Mouse (Mus musculus) kidney, postnatal 36 days (tissue): ENCODE results near the gene Zdhhc22.

Experiments used
- DNase-seq, 2 experiments: peaks; one replicate each; pipeline ENCODE4 v3.0.0; 2021 to 2022; ENCODE audit warnings: mixed read lengths in 2 of 2

Gene Zdhhc22

GRCm38 (mm10) chr12:86934748-86935147 is 55.5 kb downstream of the Zdhhc22 start:
- DNase-seq, result no peak

GRCm38 (mm10) chr12:86932575-86932952 is 57.7 kb downstream of the Zdhhc22 start:
- DNase-seq, result peak; percentile 69 to 89

DNA sequence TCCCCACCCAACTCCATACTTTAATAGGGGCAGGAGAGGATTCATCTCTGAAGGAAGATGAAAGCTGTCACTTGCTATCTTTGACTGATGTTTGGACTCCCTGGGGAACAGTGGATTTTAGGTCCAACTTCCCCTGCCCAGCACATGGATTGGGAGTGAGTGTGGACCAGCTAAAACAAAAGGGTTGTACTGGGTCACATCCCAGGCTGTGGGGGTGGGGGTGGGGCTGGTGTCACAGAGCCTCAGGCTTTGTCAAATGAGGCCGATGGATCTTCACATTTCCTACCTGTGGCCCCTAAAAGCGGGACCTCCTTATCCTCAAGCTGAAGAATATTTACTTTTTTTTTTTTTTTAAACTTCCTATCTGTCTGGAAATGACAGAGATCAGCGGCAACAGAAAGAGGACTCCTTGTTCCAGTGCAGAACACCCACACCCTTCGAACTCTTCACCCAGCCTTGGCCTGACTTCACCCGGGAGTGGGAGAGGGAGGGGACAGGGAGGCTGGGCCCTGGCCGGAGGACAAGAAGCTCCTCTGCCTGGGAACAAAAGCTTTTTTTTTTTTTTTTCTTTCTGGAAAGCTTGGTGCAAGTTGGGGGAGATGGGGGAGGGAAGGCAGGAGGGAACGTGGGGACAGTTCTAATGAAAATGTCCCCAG is 58.2 kb downstream of the Zdhhc22 start:
- DNase-seq, result peak; percentile 85 to 94

DNA sequence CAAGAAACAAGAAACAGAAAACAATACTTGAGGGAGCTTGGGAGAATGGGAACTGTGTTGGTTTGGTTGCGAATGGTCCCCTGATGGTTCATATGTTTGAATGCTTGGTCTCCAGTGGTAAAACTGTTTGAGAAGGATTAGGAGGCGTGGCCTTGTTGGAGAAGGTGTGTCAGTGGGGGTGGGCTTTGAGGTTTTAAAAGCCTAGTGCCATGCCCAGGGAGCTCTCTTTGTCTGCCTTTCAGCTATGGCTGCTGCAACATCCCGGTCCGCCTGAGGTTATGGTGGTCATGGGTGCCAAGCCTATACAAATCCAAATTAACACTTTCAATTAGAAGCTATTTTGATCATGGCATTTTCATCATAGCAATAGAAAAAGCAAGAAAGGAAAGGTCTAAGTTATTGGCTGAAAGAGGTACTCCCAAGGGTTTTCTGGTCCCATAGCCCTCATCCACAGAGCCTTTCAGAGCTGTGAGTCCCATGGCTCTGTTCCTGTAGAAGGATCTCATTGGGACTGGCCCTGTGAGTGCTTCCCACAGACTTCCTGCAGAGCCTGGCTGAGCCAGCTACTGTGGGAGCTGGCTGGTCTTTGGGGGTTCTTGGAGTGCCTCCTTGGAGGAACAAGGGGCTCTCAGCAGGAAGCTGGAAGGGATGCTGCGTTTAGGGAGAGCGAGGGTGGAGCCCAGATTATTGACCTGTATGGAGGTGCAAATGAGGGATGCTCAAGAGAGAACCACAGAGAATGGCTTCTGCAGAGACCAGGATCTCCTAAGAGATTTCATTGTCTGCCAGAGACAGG is 59.1 kb downstream of the Zdhhc22 start:
- no peak for DNase-seq
